15 mouse cellular contexts compared by ENCODE assay signal in genomic region chr6:108142796-108143195, GRCm38 (mm10). TPM values are rescaled to one million over a fixed set of nuclear protein-coding genes. Genes with fewer than 3 reads are reported as not detected.
DNase-seq lines count a peak whose midpoint lies in the region; ATAC-seq and TF ChIP-seq lines count a peak whose summit lies in the region.
"Had no signal": no experiment of that assay in that cellular context is flagged by ENCODE, and none has a peak within 500 bp of the region (broad histone marks: within the 10 kb centered on the region; RNA-seq: fewer than 3 reads in every experiment).

No protein-coding gene starts in this region.

- 41% methylated on average over 4 of the region's 4 CpGs for WGBS in hindbrain, postnatal 0 days
- whole genome bisulfite sequencing in hindbrain, embryonic 13.5 days = 76% methylated on average over 4 of the region's 4 CpGs

- H3K27ac ChIP-seq in hindbrain, postnatal 0 days = no peak overlapping the region
- no peak overlapping the region for H3K27ac ChIP-seq in hindbrain, embryonic 13.5 days
- H3K27ac ChIP-seq: hindbrain, embryonic 14.5 days; liver, embryonic 15.5 days; midbrain, embryonic 13.5 days; neural tube, embryonic 12.5 days had no signal

- no peaks in the 10 kb centered on the region for H3K36me3 ChIP-seq in hindbrain, postnatal 0 days (ENCODE audit: insufficient read depth, low read length)
- H3K36me3 ChIP-seq in hindbrain, embryonic 13.5 days = peaks cover 4% of the 10 kb centered on the region; the same call in 1 of the 2 replicates
- H3K36me3 ChIP-seq: liver, embryonic 15.5 days; midbrain, embryonic 13.5 days had no signal

- no peak for TF ChIP-seq CTCF in hindbrain, postnatal 0 days (IDR thresholded peaks at IDR 0.05; ENCODE audit: low read depth)

- H3K9ac ChIP-seq in hindbrain, postnatal 0 days (replicated peaks; ENCODE audit: low read length) = no peak overlapping the region
- no peak overlapping the region for H3K9ac ChIP-seq in hindbrain, embryonic 13.5 days
- H3K9ac ChIP-seq: hindbrain, embryonic 14.5 days; liver, embryonic 15.5 days; midbrain, embryonic 13.5 days; neural tube, embryonic 12.5 days had no signal

- no peaks in the 10 kb centered on the region for H3K9me3 ChIP-seq in hindbrain, postnatal 0 days (ENCODE audit: low read length)
- H3K9me3 ChIP-seq in hindbrain, embryonic 13.5 days = no peaks in the 10 kb centered on the region
- H3K9me3 ChIP-seq: liver, embryonic 15.5 days; midbrain, embryonic 13.5 days; neural tube, embryonic 12.5 days had no signal

- no peaks in the 10 kb centered on the region for H3K27me3 ChIP-seq in hindbrain, postnatal 0 days (ENCODE audit: insufficient read depth, low read length)
- no peaks in the 10 kb centered on the region for H3K27me3 ChIP-seq in hindbrain, embryonic 13.5 days
- H3K27me3 ChIP-seq: liver, embryonic 15.5 days; neural tube, embryonic 12.5 days had no signal

- no peak overlapping the region for H3K4me2 ChIP-seq in hindbrain, postnatal 0 days (ENCODE audit: low read depth, low read length)
- no peak overlapping the region for H3K4me2 ChIP-seq in hindbrain, embryonic 13.5 days
- H3K4me2 ChIP-seq: hindbrain, embryonic 14.5 days; liver, embryonic 15.5 days; midbrain, embryonic 13.5 days; neural tube, embryonic 12.5 days had no signal

- H3K4me3 ChIP-seq in hindbrain, postnatal 0 days (ENCODE audit: low read length) = no peak overlapping the region
- H3K4me3 ChIP-seq in hindbrain, embryonic 13.5 days = no peak overlapping the region
- H3K4me3 ChIP-seq: liver, embryonic 15.5 days; midbrain, embryonic 13.5 days; neural tube, embryonic 12.5 days had no signal

- H3K4me1 ChIP-seq in hindbrain, postnatal 0 days (ENCODE audit: insufficient read depth, low read length) = peaks cover 4% of the 10 kb centered on the region; the same call in 1 of the 2 replicates
- H3K4me1 ChIP-seq in hindbrain, embryonic 13.5 days (replicated peaks) = peaks cover 14% of the 10 kb centered on the region
- H3K4me1 ChIP-seq: liver, embryonic 15.5 days had no signal

- ATAC-seq in hindbrain, postnatal 0 days = peak; percentile 50
- ATAC-seq in hindbrain, embryonic 13.5 days (ENCODE audit: low FRiP score) = no peak
- ATAC-seq: midbrain, embryonic 13.5 days had no signal

- DNase-seq in hindbrain, postnatal 0 days (ENCODE audit: low spot score) = peak; percentile 60
- DNase-seq in brain, embryonic 18.5 days (ENCODE audit: low read depth, low spot score) = peak; percentile 70
- DNase-seq in layer of hippocampus, adult 18-20 months (ENCODE audit: low spot score in 2 of 2) = peak; percentile 28 to 52
- DNase-seq in right cerebral cortex, postnatal 10 days (ENCODE audit: low spot score in 2 of 2) = peak; percentile 69 to 87
- no peak for DNase-seq in spleen, postnatal 14 days (ENCODE audit: low spot score in 2 of 2)
- no peak for DNase-seq in c-Kit-positive CD71-positive TER-119-positive erythroid progenitor cells, embryonic 14.5 days (ENCODE audit: low spot score)
- DNase-seq: cerebellum, adult 9-10 months; kidney, adult 18-20 months; kidney, postnatal 4 days; lung, postnatal 4 days had no signal

RNA-seq across cellular contexts. Expression of gene Sumf1, which starts 42.6 kb away (rescaled TPM):
- 22.5 and 30.3 TPM in 2 replicates for total RNA-seq in hindbrain, postnatal 0 days (2014; rRNA removed)
- polyA plus RNA-seq in hindbrain, postnatal 0 days (2015; fragmentation: Nextera tagmentation; extraction: Ambion mirVana) = 14.4 and 15.8 TPM in 2 replicates
- polyA plus RNA-seq in hindbrain, embryonic 13.5 days (2015; fragmentation: Nextera tagmentation; extraction: Ambion mirVana) = 11.3 and 11.7 TPM in 2 replicates
- total RNA-seq in layer of hippocampus, adult 18-20 months (2021) = 10 to 100 TPM; 22.3 to 24.2 TPM

Comparison
In these comparisons a context has a peak if more than half of its experiments do, and no peak if none do; other contexts are left out.
1. DNase-seq: peak in hindbrain, postnatal 0 days (single experiment), brain, embryonic 18.5 days (single experiment), layer of hippocampus, adult 18-20 months (2 of 2) and right cerebral cortex, postnatal 10 days (2 of 2); none in spleen, postnatal 14 days (0 of 2) and c-Kit-positive CD71-positive TER-119-positive erythroid progenitor cells, embryonic 14.5 days (single experiment).